Mouse (Mus musculus): ENCODE measurements around the gene Nckipsd.

DNA sequence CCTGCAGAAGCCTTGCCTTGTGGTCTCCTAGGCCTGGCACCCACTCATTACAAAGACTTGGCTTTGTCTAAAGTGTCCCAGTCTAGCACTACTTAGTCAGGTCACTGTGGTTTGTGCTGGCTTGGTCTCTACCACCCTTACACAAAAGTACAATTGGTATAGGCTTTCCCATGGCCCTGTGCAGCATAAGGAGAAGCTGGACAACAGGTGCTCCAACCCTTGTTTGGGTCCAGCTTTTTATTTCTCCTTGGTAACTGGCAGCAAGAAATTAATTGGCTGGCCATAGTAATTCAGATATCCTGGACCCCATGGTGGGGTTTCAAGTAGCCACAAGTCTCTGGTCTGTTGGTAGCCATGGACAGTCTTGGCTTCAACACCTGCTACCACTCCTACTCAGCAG, 1.8 kb upstream of the Nckipsd start:
- TF ChIP-seq CTCF (IDR thresholded peaks at IDR 0.05; ENCODE audit: low read depth) (no peak), EP300 (IDR thresholded peaks at IDR 0.05; ENCODE audit: low read depth) (no peak)

Data from heart, postnatal 0 days (tissue).